Mouse (Mus musculus) liver, embryonic 14.5 days (tissue): ENCODE results near the gene Baz2b. TPM values are rescaled to one million over a fixed set of nuclear protein-coding genes. Genes with fewer than 3 reads are reported as not detected.

Source experiments
- ATAC-seq: fragments of 200-750 bp; cut with Nextera tagmentation; 2 replicates; pipeline ENCODE4 v1.8.0; 2017; ENCODE audit warnings: moderate number of reproducible peaks, mild to moderate bottlenecking, moderate library complexity; ENCODE audit not compliant: insufficient read depth
- DNase-seq, 3 experiments: peaks; one replicate each; pipeline ENCODE4 v3.0.0-alpha.2; 2012 to 2013; ENCODE audit warnings: low read depth in 3 of 3, low spot score in 3 of 3
- H3K27ac ChIP-seq: fragments of 300-500 bp; sonication (generic); 2 replicates; pipeline ENCODE4 v1.5.1; 2014; ENCODE audit warnings: moderate library complexity, mild to moderate bottlenecking, control low read depth, inconsistent platforms
- H3K27me3 ChIP-seq: fragments of 300-500 bp; sonication (generic); 2 replicates; pipeline ENCODE4 v1.6.1; 2014; ENCODE audit warnings: mild to moderate bottlenecking, low read length, moderate library complexity; ENCODE audit not compliant: control insufficient read depth, insufficient read depth
- H3K36me3 ChIP-seq: fragments of 300-500 bp; sonication (generic); replicated peaks from 2 replicates; pipeline ENCODE4 v1.6.1; 2014; ENCODE audit warnings: low read depth; ENCODE audit not compliant: control insufficient read depth, insufficient read depth
- H3K4me1 ChIP-seq, 2 experiments: fragments of 200-500 bp in 1 of 2; fragments of 300-500 bp in 1 of 2; sonication (generic) in 1 of 2; replicated peaks; 2 replicates each; pipeline ENCODE4 v1.6.1; 2012 to 2014; ENCODE audit warnings: antibody characterized with exemption in 1 of 2, inconsistent platforms in 1 of 2, low read length in 1 of 2; ENCODE audit not compliant: control insufficient read depth in 2 of 2, insufficient read depth in 2 of 2
- H3K4me2 ChIP-seq: fragments of 300-500 bp; sonication (generic); 2 replicates; pipeline ENCODE4 v1.6.1; 2014; ENCODE audit warnings: low read depth, mild to moderate bottlenecking, control low read depth, moderate library complexity
- H3K4me3 ChIP-seq, 2 experiments: fragments of 200-500 bp in 1 of 2; fragments of 300-500 bp in 1 of 2; sonication (generic) in 1 of 2; 2 replicates each; pipeline ENCODE4 v1.5.1; 2012 to 2014; ENCODE audit warnings: low read depth in 2 of 2, low read length in 2 of 2, mild to moderate bottlenecking in 2 of 2, control low read depth in 1 of 2, inconsistent platforms in 1 of 2, moderate library complexity in 1 of 2; ENCODE audit not compliant: insufficient read depth in 1 of 2
- H3K9ac ChIP-seq: fragments of 300-500 bp; sonication (generic); replicated peaks from 2 replicates; pipeline ENCODE4 v1.6.1; 2014; ENCODE audit warnings: mild to moderate bottlenecking, control low read depth, moderate library complexity
- H3K9me3 ChIP-seq: fragments of 300-500 bp; sonication (generic); 2 replicates; pipeline ENCODE4 v1.6.1; 2016; ENCODE audit warnings: low read length, mixed read lengths; ENCODE audit not compliant: control insufficient read depth
- CTCF ChIP-seq: IDR thresholded peaks from 2 replicates; pipeline ENCODE4 v1.5.1; 2016; ENCODE audit warnings: antibody characterized with exemption, low read depth, control low read depth
- EP300 ChIP-seq: IDR thresholded peaks from 2 replicates; pipeline ENCODE4 v1.6.1; 2016; ENCODE audit warnings: antibody characterized with exemption, low read depth
- WGBS: fragments of 180-500 bp; shearing (Covaris S2); extraction: QIAGEN DNeasy Blood & Tissue Kit; methylation state at CpG from one replicate; pipeline ENCODE4 v1.1.7; 2014; ENCODE audit not compliant: insufficient replicate concordance; 5-methylcytosine and 5-hydroxymethylcytosine counted together
- polyA plus RNA-seq, 2 experiments: library from polyadenylated mRNA; depleted of rRNA in 1 of 2; stranded (reverse) in 1 of 2; unstranded in 1 of 2; fragments of >200 nt; fragmentation: Nextera tagmentation in 1 of 2; extraction: Ambion mirVana in 1 of 2; gene quantifications; 2 replicates each; pipeline versions ENCODE4 v1.2.1 to v1.2.3; 2012 to 2014

Baz2b gene
- polyA plus RNA-seq, 2 experiments, result 9.1 to 11.0 TPM

DNA sequence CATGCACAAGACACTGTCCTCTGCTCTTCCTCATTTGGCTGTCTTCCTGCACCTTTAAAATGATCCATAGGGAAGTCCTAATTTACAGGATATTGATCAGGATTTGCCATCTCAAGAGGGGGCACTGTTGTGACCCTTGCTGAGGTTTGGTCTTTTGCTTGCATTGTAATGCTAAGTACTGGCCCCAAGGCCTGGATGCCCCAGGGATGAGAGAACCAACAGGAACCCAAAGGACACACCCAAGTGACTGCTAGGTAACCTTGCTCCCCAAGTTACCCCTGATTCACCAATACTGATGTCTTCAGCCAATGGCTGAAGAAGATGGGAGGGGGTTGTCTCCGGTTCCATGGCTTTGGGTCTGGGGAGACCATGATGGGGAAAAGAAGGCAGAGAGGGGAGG is 124.8 kb downstream of the Baz2b start:
- H3K4me1 ChIP-seq, result peaks cover 0 to 2% of the 10 kb centered on the region in 2 experiments; a peak in 1 of 4 replicates
- no peak overlapping the region for H3K9ac ChIP-seq
- H3K4me2 ChIP-seq, result no peak overlapping the region
- H3K27me3 ChIP-seq, result no peaks in the 10 kb centered on the region
- no peaks in the 10 kb centered on the region for H3K36me3 ChIP-seq
- no peak overlapping the region for H3K4me3 ChIP-seq
- ATAC-seq, result no peak
- TF ChIP-seq CTCF (no peak), EP300 (no peak)
- no peak for DNase-seq
- WGBS, result 81% methylated on average over 1 of the region's 1 CpGs
- no peak overlapping the region for H3K27ac ChIP-seq
- H3K9me3 ChIP-seq, result no peaks in the 10 kb centered on the region

DNA sequence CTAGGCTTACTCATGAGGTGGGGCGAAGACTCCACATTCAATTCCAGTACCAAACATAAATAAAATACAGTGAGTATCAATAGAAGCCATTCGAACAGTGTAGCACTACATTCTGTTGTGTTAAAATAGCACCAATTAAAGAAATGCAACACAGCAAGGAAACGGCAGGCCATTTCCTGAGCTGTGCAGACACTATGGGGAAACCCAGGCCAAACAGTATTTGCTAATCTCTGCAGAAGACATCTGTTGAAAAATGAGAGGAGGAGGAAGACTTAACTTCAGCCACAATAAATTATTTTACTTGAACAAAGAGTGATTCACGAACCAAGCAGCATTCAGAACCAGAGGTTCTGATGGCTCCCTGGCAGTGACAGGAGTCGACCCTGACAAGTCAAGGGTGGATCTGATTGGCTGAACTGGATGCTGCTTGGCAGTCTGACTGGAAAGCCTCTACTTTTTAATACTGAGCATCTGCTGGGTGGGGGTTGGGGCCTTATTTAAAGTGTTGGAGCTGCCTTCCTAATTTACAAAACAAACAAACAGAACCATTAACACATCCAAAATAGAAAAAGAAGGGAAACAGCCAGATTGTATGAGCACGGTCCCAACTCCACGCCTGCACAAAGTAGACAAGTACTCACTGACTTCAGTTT is 126.5 kb downstream of the Baz2b start:
- Histone ChIP-seq H3K4me1 (peaks cover 0 to 3% of the 10 kb centered on the region in 2 experiments; a peak in 1 of 4 replicates), H3K27ac (no peak overlapping the region), H3K4me2 (no peak overlapping the region), H3K4me3 (no peak overlapping the region), H3K27me3 (no peaks in the 10 kb centered on the region), H3K9me3 (no peaks in the 10 kb centered on the region), H3K9ac (no peak overlapping the region), H3K36me3 (no peaks in the 10 kb centered on the region)
- WGBS, result 52% methylated on average over 7 of the region's 7 CpGs
- DNase-seq (no peak), ATAC-seq (no peak)
- no peak for TF ChIP-seq CTCF
- no peak for TF ChIP-seq EP300

DNA sequence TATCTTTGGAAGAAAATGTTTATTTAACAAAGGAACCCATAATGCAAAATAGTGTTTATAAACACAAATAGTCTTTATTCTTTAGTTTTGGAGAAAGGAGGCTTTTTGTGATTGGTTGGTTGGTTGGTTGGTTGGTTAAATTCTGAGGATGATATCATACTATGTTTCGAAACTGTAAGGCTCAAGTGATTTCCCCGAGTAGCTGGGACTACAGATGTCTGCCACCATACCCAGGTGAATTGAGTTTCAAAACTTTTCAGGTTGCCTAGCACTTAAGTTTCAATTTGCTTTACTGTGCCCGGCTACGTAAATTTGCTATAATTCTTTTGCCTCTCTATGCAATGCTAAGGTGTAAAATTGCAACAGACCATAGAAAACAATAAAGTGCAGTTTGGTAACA is 127.4 kb downstream of the Baz2b start:
- WGBS, result 69% methylated on average over 4 of the region's 4 CpGs

DNA sequence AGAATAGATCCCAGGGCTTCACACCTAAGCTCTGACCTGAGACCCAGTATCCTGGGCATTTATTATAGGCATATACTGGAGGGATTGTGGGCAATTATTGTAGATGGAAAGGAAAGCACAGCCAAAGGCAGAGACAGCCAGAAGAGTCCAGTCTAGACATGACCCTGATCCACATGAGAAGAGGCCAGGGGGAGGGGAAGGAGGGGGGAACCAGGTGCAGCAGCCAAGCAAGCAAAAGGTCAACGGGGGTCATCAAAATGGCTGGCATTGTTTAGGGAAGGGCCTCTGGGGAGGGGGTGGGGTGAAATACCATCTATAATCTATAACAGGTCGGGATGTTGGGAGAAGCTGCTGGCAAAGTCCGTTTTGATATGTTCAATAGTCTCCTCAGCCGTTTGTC is 128.8 kb downstream of the Baz2b start:
- 55% methylated on average over 4 of the region's 4 CpGs for WGBS

More for the DNA sequence above, 127.4 kb downstream of the Baz2b start:
- TF ChIP-seq CTCF (no peak), EP300 (no peak)
- no peaks in the 10 kb centered on the region for H3K9me3 ChIP-seq
- DNase-seq (no peak), ATAC-seq (no peak)
- H3K27me3 ChIP-seq, result no peaks in the 10 kb centered on the region
- H3K4me2 ChIP-seq, result no peak overlapping the region
- H3K27ac ChIP-seq, result no peak overlapping the region
- no peaks in the 10 kb centered on the region for H3K36me3 ChIP-seq
- H3K4me3 ChIP-seq, result no peak overlapping the region
- peaks cover 0 to 8% of the 10 kb centered on the region in 2 experiments; a peak in 2 of 4 replicates for H3K4me1 ChIP-seq
- no peak overlapping the region for H3K9ac ChIP-seq

DNA sequence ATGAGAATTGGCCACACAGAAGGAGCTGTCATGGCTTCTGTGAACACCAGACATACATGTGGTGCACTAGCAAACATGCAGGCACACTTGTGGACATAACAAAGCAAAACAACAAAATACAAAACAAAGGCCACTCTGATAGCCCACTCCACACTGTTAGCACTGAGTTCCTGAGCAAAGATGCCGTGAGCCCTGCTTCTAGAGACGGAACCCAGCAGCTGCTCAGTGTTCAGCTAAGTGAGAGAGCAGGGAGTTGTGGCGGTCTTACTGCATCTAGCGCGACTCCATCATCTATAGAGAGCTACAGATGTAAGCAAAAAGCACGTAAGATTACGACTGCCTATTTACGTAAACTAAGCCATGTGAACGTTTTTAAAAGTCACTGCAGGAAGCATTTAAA is 132.0 kb downstream of the Baz2b start:
- no peaks in the 10 kb centered on the region for H3K9me3 ChIP-seq
- TF ChIP-seq CTCF (no peak), EP300 (no peak)
- 74% methylated on average over 9 of the region's 9 CpGs for WGBS
- peaks cover 16 to 22% of the 10 kb centered on the region in 2 experiments for H3K4me1 ChIP-seq
- no peaks in the 10 kb centered on the region for H3K27me3 ChIP-seq
- H3K4me2 ChIP-seq, result no peak overlapping the region
- H3K9ac ChIP-seq, result no peak overlapping the region
- no peak overlapping the region for H3K27ac ChIP-seq
- H3K4me3 ChIP-seq, result no peak overlapping the region
- ATAC-seq (no peak), DNase-seq (no peak)
- H3K36me3 ChIP-seq, result no peaks in the 10 kb centered on the region; the same call in 1 of the 2 replicates

More for the DNA sequence above, 128.8 kb downstream of the Baz2b start:
- H3K4me2 ChIP-seq, result no peak overlapping the region
- H3K27ac ChIP-seq, result no peak overlapping the region
- DNase-seq (no peak), ATAC-seq (no peak)
- H3K4me1 ChIP-seq, result peaks cover 11 to 17% of the 10 kb centered on the region in 2 experiments
- no peak overlapping the region for H3K4me3 ChIP-seq
- TF ChIP-seq CTCF (no peak), EP300 (no peak)
- no peaks in the 10 kb centered on the region for H3K36me3 ChIP-seq
- no peaks in the 10 kb centered on the region for H3K27me3 ChIP-seq
- no peaks in the 10 kb centered on the region for H3K9me3 ChIP-seq
- no peak overlapping the region for H3K9ac ChIP-seq
